Mouse (Mus musculus) C2C12 (cell line): ENCODE results near the gene Cnfn.

Experiments
- CTCF ChIP-seq: IDR thresholded peaks from one replicate; pipeline ENCODE4 v1.5.1; 2011; ENCODE audit not compliant: control insufficient read depth, insufficient read depth, insufficient read length
- FOSL1 ChIP-seq: IDR thresholded peaks from one replicate; pipeline ENCODE4 v1.8.0; 2011; ENCODE audit warnings: mild to moderate bottlenecking, low read length; ENCODE audit not compliant: poor library complexity, insufficient read depth, severe bottlenecking
- MAX ChIP-seq: IDR thresholded peaks from one replicate; pipeline ENCODE4 v1.6.1; 2011; ENCODE audit warnings: mild to moderate bottlenecking, control low read depth
- MYOD1 ChIP-seq: IDR thresholded peaks from one replicate; pipeline ENCODE4 v1.6.1; 2011; ENCODE audit warnings: low read depth; ENCODE audit not compliant: control insufficient read depth, insufficient read length
- MYOG ChIP-seq: IDR thresholded peaks from one replicate; pipeline ENCODE4 v1.6.1; 2011; ENCODE audit not compliant: control insufficient read depth, insufficient read length; ENCODE audit errors: extremely low read depth

DNA sequence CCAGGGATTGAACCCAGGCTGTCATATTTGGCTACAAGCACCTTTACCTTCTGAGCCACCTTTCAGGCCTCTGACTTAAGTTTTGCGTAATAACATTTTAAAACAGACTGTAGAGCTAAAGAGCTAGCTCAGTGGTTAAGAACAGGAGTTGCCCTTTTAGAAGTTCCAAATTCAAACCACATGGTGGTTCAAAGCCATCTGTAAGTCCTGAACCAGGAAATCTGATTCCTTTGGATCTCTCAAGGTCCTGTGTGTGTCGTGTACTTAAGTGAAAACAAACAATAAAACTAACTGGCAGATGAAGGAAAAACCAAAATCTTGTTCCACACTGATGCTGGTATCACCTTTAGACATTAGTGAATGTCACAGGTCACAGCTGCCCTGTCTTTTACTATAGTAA, 32.0 kb upstream of the Cnfn start:
- TF ChIP-seq CTCF (no peak), MYOG (no peak), MYOD1 (no peak), MAX (no peak), FOSL1 (no peak)
